Mouse (Mus musculus) MN1 (cell line): Measurements from ENCODE around the gene Gm9736.
"Not testable (repeated sequence)": the region's sequence is repeated elsewhere in the genome, so short reads cannot be mapped to it uniquely, and the experiment has no call there.

Experiments used
- DNase-seq: peaks from one replicate; pipeline ENCODE4 v3.0.0-alpha.2; 2016; ENCODE audit warnings: low spot score

The Gm9736 gene

GRCm38 (mm10) chr10:77751254-77751653, at the start of gene Gm9736:
Gm9736 (minus strand) TSS chr10:77751354.
- not testable (repeated sequence) for DNase-seq

GRCm38 (mm10) chr10:77798921-77799508, 47.9 kb upstream of the Gm9736 start, which contains the start of gene Gm19668:
Gm19668 (minus strand) TSS chr10:77799133.
- DNase-seq = no peak

GRCm38 (mm10) chr10:77798164-77798920, 47.2 kb upstream of the Gm9736 start:
- DNase-seq = not testable (repeated sequence)

- DNase-seq = no peak
Observed at GRCm38 (mm10) chr10:77797677-77798076, 46.5 kb upstream of the Gm9736 start.

- DNase-seq = no peak
Observed at GRCm38 (mm10) chr10:77794976-77795375, 43.8 kb upstream of the Gm9736 start, which contains the start of gene Gm9639. Gm9639 (minus strand) TSS chr10:77795076.

GRCm38 (mm10) chr10:77788621-77789020, 37.5 kb upstream of the Gm9736 start:
- no peak for DNase-seq

GRCm38 (mm10) chr10:77787876-77788275, 36.7 kb upstream of the Gm9736 start, which contains the start of gene Gm7137:
Gm7137 (minus strand) TSS chr10:77788200.
- DNase-seq = peak; percentile 42

GRCm38 (mm10) chr10:77783396-77783795, 32.2 kb upstream of the Gm9736 start:
- DNase-seq = not testable (repeated sequence)

GRCm38 (mm10) chr10:77782442-77782841, 31.3 kb upstream of the Gm9736 start, which contains the start of gene Gm3250:
Gm3250 (minus strand) TSS chr10:77782542.
- not testable (repeated sequence) for DNase-seq

- not testable (repeated sequence) for DNase-seq
Observed at GRCm38 (mm10) chr10:77776844-77777243, 25.7 kb upstream of the Gm9736 start, which contains the start of gene Gm7138. Gm7138 (minus strand) TSS chr10:77776944.

- DNase-seq = not testable (repeated sequence)
Observed at GRCm38 (mm10) chr10:77772142-77772541, 21.0 kb upstream of the Gm9736 start.

GRCm38 (mm10) chr10:77771225-77771624, 20.1 kb upstream of the Gm9736 start, which contains the start of gene Gm3238:
Gm3238 (minus strand) TSS chr10:77771325.
- DNase-seq = not testable (repeated sequence)

GRCm38 (mm10) chr10:77769727-77770126, 18.6 kb upstream of the Gm9736 start:
- DNase-seq = no peak

GRCm38 (mm10) chr10:77759582-77759981, 8.4 kb upstream of the Gm9736 start, which contains the start of gene Gm3233:
Gm3233 (minus strand) TSS chr10:77759682.
- DNase-seq = not testable (repeated sequence)

GRCm38 (mm10) chr10:77753448-77753847, 2.3 kb upstream of the Gm9736 start:
- no peak for DNase-seq

GRCm38 (mm10) chr10:77752312-77752711, 1.2 kb upstream of the Gm9736 start:
- DNase-seq = not testable (repeated sequence)

GRCm38 (mm10) chr10:77750686-77751085, 468 bp downstream of the Gm9736 start:
- DNase-seq = not testable (repeated sequence)

- DNase-seq = not testable (repeated sequence)
Observed at GRCm38 (mm10) chr10:77741924-77742688, 9.0 kb downstream of the Gm9736 start, which contains the start of gene Gm18596. Gm18596 (minus strand) TSS chr10:77742638.

GRCm38 (mm10) chr10:77738929-77739328, 12.2 kb downstream of the Gm9736 start:
- DNase-seq = no peak

- no peak for DNase-seq
Observed at GRCm38 (mm10) chr10:77735928-77736327, 15.2 kb downstream of the Gm9736 start.

GRCm38 (mm10) chr10:77729241-77729640, 21.9 kb downstream of the Gm9736 start:
- DNase-seq = no peak

GRCm38 (mm10) chr10:77728280-77728679, 22.9 kb downstream of the Gm9736 start:
- no peak for DNase-seq
